Mouse (Mus musculus) lung, adult 2 months (tissue): Measurements from ENCODE around the gene Cradd.

Source experiments
- CTCF ChIP-seq: fragments of 200-500 bp; IDR thresholded peaks from 2 replicates; pipeline ENCODE4 v1.5.1; 2011; ENCODE audit warnings: mild to moderate bottlenecking, low read length, control low read depth; ENCODE audit not compliant: insufficient read depth
- POLR2A ChIP-seq: fragments of 200-500 bp; IDR thresholded peaks from 2 replicates; pipeline ENCODE4 v1.6.1; 2011; ENCODE audit warnings: low read depth, mild to moderate bottlenecking, control low read depth, low read length, borderline replicate concordance; ENCODE audit errors: extremely low read depth

DNA sequence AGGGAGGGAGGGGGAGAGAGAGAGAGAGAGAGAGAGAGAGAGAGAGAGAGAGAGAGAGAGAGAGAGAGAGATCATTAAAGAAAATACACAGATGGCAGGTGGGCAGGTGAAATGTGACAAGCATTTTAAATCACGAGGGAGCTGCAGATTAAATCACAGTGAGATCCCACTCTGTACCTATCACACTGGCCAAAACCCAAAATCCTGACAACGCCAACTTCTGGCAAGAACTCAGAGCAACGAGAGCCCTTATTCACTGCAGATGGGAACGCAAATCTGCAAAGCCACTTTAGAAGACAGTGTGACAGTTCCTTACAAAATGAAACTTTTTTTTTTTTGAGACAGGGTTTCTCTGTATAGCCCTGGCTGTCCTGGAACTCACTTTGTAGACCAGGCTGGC lies 35.7 kb downstream of the Cradd start:
- TF ChIP-seq CTCF, result no peak
- no peak for TF ChIP-seq POLR2A
